Mouse (Mus musculus): Measurements from ENCODE around the gene Dhx32.

DNA sequence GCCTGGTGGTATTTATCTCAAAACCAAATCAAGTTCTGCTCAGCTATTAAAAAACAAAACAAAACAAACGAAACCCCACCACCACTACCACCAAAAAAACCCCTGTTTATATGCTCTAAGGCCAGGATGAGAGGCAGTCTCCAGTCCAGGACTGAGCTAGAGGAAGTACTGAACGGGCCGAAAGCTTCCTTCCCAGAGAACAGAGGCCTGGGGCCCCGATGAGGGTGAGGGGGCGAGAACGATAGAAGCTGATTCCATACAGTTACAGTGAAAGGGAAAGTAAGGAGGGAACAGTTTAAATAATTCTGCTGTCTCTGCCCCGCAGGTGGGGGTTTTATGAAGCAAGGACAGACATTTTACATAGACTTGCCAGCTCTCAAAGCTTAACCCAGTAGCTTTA, 47.1 kb upstream of the Dhx32 start:
- TF ChIP-seq POLR2AphosphoS5 (IDR thresholded peaks at IDR 0.05; ENCODE audit: borderline replicate concordance, low read depth, low read length), result no peak
- no peak for TF ChIP-seq TBP (IDR thresholded peaks at IDR 0.05; ENCODE audit: low read depth, low read length)
- TF ChIP-seq POLR2A (IDR thresholded peaks at IDR 0.05; ENCODE audit: control insufficient read depth in 1 of 2, insufficient read depth in 1 of 2, low read depth in 1 of 2, low read length in 2 of 2, poor library complexity in 1 of 2), result no peak
- TF ChIP-seq EP300 (IDR thresholded peaks at IDR 0.05; ENCODE audit: low read depth in 1 of 2, low read length in 2 of 2), result no peak
- no peak for TF ChIP-seq MEF2A (IDR thresholded peaks at IDR 0.05; ENCODE audit: extremely low read depth, insufficient replicate concordance, low read depth, low read length, poor library complexity, severe bottlenecking)
- TF ChIP-seq MAZ (IDR thresholded peaks at IDR 0.05; ENCODE audit: low read depth, low read length), result no peak
- no peak for TF ChIP-seq CTCF (IDR thresholded peaks at IDR 0.05 in 2 of 3, conservative IDR thresholded peaks at IDR 0.05 in 1 of 3; ENCODE audit: control insufficient read depth in 1 of 3, insufficient read depth in 1 of 3, low read depth in 2 of 3, low read length in 3 of 3, poor library complexity in 1 of 3, severe bottlenecking in 1 of 3)
- no peak for TF ChIP-seq MAX (IDR thresholded peaks at IDR 0.05; ENCODE audit: low read length)
- no peak for TF ChIP-seq HCFC1 (IDR thresholded peaks at IDR 0.05; ENCODE audit: low read depth, low read length)
- TF ChIP-seq ZMIZ1 (IDR thresholded peaks at IDR 0.05; ENCODE audit: low read depth, low read length), result no peak
- no peak for TF ChIP-seq KAT2A (conservative IDR thresholded peaks at IDR 0.05; ENCODE audit: low read depth, low read length)

Measured in MEL (cell line).